Mouse (Mus musculus) erythroblast, embryonic 14.5 days (primary cell): ENCODE data around the gene Rnps1.

Experiments
- GATA1 ChIP-seq: IDR thresholded peaks from 2 replicates; pipeline ENCODE4 v1.6.1; 2012; ENCODE audit warnings: low read length, inconsistent platforms, mixed read lengths
- TAL1 ChIP-seq: IDR thresholded peaks from 3 replicates; pipeline ENCODE4 v1.6.1; 2012; ENCODE audit warnings: low read length, inconsistent platforms, mixed read lengths

DNA sequence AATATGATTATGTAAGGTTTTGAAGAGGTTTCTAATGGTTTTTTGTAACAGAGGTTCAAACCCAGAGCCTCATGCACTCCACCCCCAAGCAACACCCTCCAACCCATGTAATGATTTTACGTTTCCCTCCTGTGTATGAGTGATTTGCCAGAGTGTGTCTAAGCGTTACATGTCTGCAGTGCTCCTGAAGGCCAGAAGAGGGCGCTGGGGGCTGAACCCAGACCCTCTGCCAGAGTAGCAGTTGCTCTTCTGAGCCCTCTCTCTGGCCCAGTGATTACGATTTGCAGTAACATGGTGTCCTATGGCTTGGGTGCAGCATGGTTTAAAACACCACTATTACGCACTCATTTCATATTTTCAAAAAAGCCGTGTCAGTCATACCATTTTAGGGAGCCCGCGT is 23.2 kb upstream of the Rnps1 start:
- TF ChIP-seq TAL1 (no peak), GATA1 (no peak)
